Mouse (Mus musculus): Measurements from ENCODE around the gene Rif1. TPM values are rescaled to one million over a fixed set of nuclear protein-coding genes. Genes with fewer than 3 reads are reported as not detected.
A peak's percentile ranks its signal among the peaks of the same experiment; 100 is the strongest.

Rif1 gene
- polyA plus RNA-seq, 1 experiment from 2014 or later: 24.3 TPM

DNA sequence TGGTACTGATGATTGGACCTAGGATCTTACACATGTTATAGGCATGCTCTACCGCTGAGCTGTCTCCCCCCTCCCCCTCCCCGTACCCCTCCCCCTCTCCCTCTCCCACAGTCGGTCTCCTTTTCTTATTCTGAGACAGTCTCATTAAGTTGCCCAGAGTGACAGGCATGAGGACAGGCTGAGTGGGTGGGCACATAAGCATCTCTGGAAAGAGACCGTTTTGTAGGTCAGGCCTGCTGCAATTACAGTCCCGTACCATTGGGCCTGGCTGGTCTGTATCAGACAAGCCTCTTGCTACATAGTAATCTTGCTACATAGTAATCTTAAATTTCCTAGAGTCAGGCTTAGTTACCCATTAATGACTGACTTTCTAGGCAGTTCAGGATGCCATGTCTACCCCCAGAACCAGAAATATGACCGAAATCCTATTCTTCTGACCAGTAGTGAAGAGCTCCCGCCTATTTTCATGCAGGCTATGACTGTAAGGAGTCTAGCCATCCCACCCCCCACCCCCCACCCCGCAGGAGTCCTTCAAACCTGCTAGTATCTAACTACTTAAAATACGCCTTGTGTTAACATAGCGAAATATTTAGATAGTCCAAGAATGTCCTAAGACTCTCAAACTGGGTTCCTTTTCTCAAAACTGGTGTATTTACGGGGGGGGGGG, 35.6 kb upstream of the Rif1 start:
- Histone ChIP-seq H3K9me3 (replicated peaks; ENCODE audit: low read length) (no peaks in the 10 kb centered on the region), H3K27me3 (ENCODE audit: insufficient read depth, low read length) (no peaks in the 10 kb centered on the region), H3K9ac (ENCODE audit: low read depth, low read length) (no peak overlapping the region), H3K4me3 (replicated peaks; ENCODE audit: low read depth, low read length) (0 out of 2 replicates have a peak overlapping the region, but pooled peaks have one; percentile 45), H3K27ac (no peak overlapping the region), H3K36me3 (ENCODE audit: insufficient read depth, low read length) (no peaks in the 10 kb centered on the region), H3K4me2 (ENCODE audit: low read length) (peak overlapping the region; percentile 71), H3K4me1 (replicated peaks; ENCODE audit: insufficient read depth, low read length) (no peaks in the 10 kb centered on the region)
- ATAC-seq (replicated peaks; ENCODE audit: low FRiP score, low read depth): 0 out of 2 replicates have a peak, but pooled peaks have one; percentile 23
- TF ChIP-seq CTCF (IDR thresholded peaks at IDR 0.05; ENCODE audit: low read depth): no peak
- peak; percentile 19 for DNase-seq (ENCODE audit: low spot score)
- 45% methylated on average over 10 of the region's 11 CpGs for WGBS

DNA sequence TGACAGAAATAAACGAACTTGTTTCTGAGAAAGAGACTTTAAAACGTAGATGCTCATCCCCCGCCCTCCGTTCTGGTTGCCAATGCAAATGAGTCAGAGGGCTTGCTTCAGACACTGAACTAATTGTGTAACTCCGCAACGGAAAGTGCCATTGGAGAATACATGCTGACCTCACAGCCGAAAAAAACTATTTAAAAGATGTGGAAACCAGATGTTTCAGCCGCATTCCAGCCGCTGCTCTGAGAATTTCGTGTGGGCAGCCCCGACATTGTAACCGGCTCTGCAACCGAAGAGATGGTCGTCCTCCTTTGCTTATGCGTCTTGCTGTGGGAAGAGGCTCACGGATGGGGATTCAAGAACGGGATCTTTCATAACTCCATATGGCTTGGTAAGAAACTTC, 34.8 kb upstream of the Rif1 start, which contains the start of gene Tnfaip6:
Gene Tnfaip6, plus strand, starts transcription at position 128 of the 400 bp plus-strand sequence.
- Histone ChIP-seq H3K27ac (no peak within 1 kb of the TSS), H3K4me1 (replicated peaks; ENCODE audit: insufficient read depth, low read length) (no peaks in the 10 kb centered on the region), H3K36me3 (ENCODE audit: insufficient read depth, low read length) (no peaks in the 10 kb centered on the region), H3K4me3 (replicated peaks; ENCODE audit: low read depth, low read length) (peak within 1 kb of the TSS; percentile 45), H3K27me3 (ENCODE audit: insufficient read depth, low read length) (no peaks in the 10 kb centered on the region), H3K9me3 (replicated peaks; ENCODE audit: low read length) (no peaks in the 10 kb centered on the region), H3K4me2 (ENCODE audit: low read length) (peak within 1 kb of the TSS; percentile 71), H3K9ac (ENCODE audit: low read depth, low read length) (peak within 1 kb of the TSS; percentile 38)
- DNase-seq (ENCODE audit: low spot score) (peak; percentile 91), ATAC-seq (replicated peaks; ENCODE audit: low FRiP score, low read depth) (no peak; the same call in 1 of the 2 replicates)
- WGBS: under 1% methylated on average over 17 of the region's 17 CpGs
- no peak for TF ChIP-seq CTCF (IDR thresholded peaks at IDR 0.05; ENCODE audit: low read depth)

DNA sequence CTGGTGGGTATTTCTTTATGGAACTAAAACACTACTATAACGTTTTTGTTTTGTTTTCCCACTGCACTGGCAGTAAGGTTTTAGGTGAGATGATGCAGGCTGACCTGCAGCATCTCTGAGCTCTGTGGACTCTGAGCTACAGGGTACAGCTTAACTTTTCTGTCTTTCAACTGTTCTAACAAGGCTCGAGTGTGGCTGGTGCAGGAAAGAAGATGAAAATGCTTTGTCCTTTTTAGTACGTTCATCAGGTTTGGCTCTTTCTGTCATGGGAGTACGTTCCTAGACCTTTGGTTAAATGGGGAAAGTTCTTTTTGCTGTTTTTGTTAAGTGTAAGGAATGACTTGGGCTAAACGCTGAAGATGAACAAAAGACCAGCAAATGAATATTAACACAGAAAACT, 34.1 kb upstream of the Rif1 start:
- Histone ChIP-seq H3K4me1 (replicated peaks; ENCODE audit: insufficient read depth, low read length) (no peaks in the 10 kb centered on the region), H3K9ac (ENCODE audit: low read depth, low read length) (no peak overlapping the region), H3K4me3 (replicated peaks; ENCODE audit: low read depth, low read length) (peak overlapping the region; percentile 45), H3K4me2 (ENCODE audit: low read length) (peak overlapping the region; percentile 71), H3K27ac (no peak overlapping the region), H3K9me3 (replicated peaks; ENCODE audit: low read length) (no peaks in the 10 kb centered on the region), H3K36me3 (ENCODE audit: insufficient read depth, low read length) (no peaks in the 10 kb centered on the region), H3K27me3 (ENCODE audit: insufficient read depth, low read length) (no peaks in the 10 kb centered on the region)
- ATAC-seq (replicated peaks; ENCODE audit: low FRiP score, low read depth): no peak
- 44% methylated on average over 5 of the region's 5 CpGs for WGBS
- no peak for TF ChIP-seq CTCF (IDR thresholded peaks at IDR 0.05; ENCODE audit: low read depth)
- peak; percentile 14 for DNase-seq (ENCODE audit: low spot score)

DNA sequence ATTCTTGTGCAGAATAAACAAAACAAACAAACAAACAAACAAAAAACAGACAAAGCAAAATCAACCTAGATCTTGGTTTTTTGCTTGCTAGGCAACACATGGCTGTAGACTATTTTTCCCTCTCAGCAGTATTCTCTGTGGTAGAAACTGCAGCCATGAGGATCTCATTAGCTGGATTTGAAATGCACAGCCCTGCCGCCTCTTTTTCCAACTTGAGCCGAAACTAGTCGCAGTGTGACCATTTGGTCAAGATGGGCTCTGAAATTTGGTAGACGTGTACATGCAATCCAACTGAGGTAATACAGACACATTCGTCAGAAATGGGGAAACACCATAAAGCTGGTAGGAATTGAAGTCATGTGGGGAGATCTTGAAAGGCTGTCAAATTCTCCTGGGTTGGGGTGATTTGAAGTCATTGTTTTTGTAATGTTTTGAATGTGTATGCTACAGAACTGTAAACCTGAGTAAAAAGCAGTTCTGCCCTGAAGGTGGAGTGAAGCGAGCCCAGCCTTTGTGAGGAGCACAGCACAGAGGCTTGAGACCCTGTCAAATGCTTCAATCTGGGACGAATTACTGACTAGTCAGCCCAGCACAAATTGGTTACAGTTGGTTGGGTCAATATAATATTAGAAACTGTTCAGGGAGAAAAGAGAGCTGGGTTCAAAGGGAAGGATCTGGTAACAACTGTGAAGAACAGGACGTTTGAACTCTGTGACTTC, 33.4 kb upstream of the Rif1 start:
- Histone ChIP-seq H3K4me3 (replicated peaks; ENCODE audit: low read depth, low read length) (no peak overlapping the region), H3K4me2 (ENCODE audit: low read length) (no peak overlapping the region), H3K36me3 (ENCODE audit: insufficient read depth, low read length) (no peaks in the 10 kb centered on the region), H3K27me3 (ENCODE audit: insufficient read depth, low read length) (no peaks in the 10 kb centered on the region), H3K4me1 (replicated peaks; ENCODE audit: insufficient read depth, low read length) (no peaks in the 10 kb centered on the region), H3K9me3 (replicated peaks; ENCODE audit: low read length) (no peaks in the 10 kb centered on the region), H3K27ac (no peak overlapping the region), H3K9ac (ENCODE audit: low read depth, low read length) (no peak overlapping the region)
- TF ChIP-seq CTCF (IDR thresholded peaks at IDR 0.05; ENCODE audit: low read depth): no peak
- WGBS: 51% methylated on average over 8 of the region's 8 CpGs
- ATAC-seq (replicated peaks; ENCODE audit: low FRiP score, low read depth) (no peak), DNase-seq (ENCODE audit: low spot score) (no peak)

DNA sequence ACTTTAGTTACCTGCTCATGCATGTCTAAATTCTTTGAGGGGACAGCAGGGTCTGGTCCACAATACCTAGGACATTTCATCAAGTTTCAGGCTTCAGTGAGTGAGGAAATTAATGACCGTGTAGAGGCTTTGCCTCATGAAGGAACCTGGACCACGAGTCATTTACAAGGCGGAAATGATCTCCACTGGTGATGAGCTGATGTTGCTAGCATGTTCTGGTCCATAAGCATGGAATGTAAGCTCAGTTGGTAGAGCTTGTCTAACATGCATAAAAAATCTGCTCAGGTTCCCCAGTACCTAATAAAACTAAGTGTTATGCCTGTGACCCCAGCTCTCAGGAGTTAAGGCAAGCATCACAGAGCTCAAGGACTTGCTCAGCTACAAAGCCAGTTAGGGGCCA, 30.5 kb upstream of the Rif1 start:
- no peaks in the 10 kb centered on the region for H3K27me3 ChIP-seq (ENCODE audit: insufficient read depth, low read length)
- no peak overlapping the region for H3K27ac ChIP-seq
- H3K9ac ChIP-seq (ENCODE audit: low read depth, low read length): no peak overlapping the region
- TF ChIP-seq CTCF (IDR thresholded peaks at IDR 0.05; ENCODE audit: low read depth): no peak
- ATAC-seq (replicated peaks; ENCODE audit: low FRiP score, low read depth) (peak; percentile 75), DNase-seq (ENCODE audit: low spot score) (peak; percentile 80)
- no peak overlapping the region for H3K4me3 ChIP-seq (replicated peaks; ENCODE audit: low read depth, low read length)
- H3K4me1 ChIP-seq (replicated peaks; ENCODE audit: insufficient read depth, low read length): no peaks in the 10 kb centered on the region
- no peaks in the 10 kb centered on the region for H3K36me3 ChIP-seq (ENCODE audit: insufficient read depth, low read length)
- no peak overlapping the region for H3K4me2 ChIP-seq (ENCODE audit: low read length)
- H3K9me3 ChIP-seq (replicated peaks; ENCODE audit: low read length): no peaks in the 10 kb centered on the region
- WGBS: 38% methylated on average over 3 of the region's 3 CpGs

DNA sequence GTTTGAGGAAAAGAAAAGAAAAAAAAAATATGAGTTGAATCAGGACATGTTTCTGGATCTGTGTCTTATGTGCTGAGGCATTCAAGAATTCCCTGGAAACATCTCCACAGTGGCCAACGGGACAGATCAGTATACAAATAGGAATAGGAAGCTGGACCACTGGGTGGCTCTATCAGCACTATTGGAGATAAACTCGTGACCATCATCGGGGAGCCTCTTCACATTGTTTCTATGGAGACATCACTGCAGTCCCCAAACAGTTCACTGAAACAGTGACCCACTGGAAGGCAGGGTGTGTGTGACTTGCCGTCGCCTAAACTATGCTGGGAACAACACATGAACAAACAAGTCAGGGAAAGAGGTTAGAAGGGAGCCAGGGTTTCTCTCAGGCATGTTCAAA, 29.9 kb upstream of the Rif1 start:
- no peaks in the 10 kb centered on the region for H3K27me3 ChIP-seq (ENCODE audit: insufficient read depth, low read length)
- no peaks in the 10 kb centered on the region for H3K4me1 ChIP-seq (replicated peaks; ENCODE audit: insufficient read depth, low read length)
- DNase-seq (ENCODE audit: low spot score) (no peak), ATAC-seq (replicated peaks; ENCODE audit: low FRiP score, low read depth) (no peak)
- TF ChIP-seq CTCF (IDR thresholded peaks at IDR 0.05; ENCODE audit: low read depth): no peak
- whole genome bisulfite sequencing: 62% methylated on average over 5 of the region's 5 CpGs
- no peak overlapping the region for H3K4me2 ChIP-seq (ENCODE audit: low read length)
- no peak overlapping the region for H3K9ac ChIP-seq (ENCODE audit: low read depth, low read length)
- H3K27ac ChIP-seq: no peak overlapping the region
- no peaks in the 10 kb centered on the region for H3K9me3 ChIP-seq (replicated peaks; ENCODE audit: low read length)
- H3K4me3 ChIP-seq (replicated peaks; ENCODE audit: low read depth, low read length): no peak overlapping the region
- no peaks in the 10 kb centered on the region for H3K36me3 ChIP-seq (ENCODE audit: insufficient read depth, low read length)

Data from kidney, postnatal 0 days (tissue).